Mouse (Mus musculus): Measurements from ENCODE around the gene AA792892.
"Not testable (repeated sequence)": the region's sequence is repeated elsewhere in the genome, so short reads cannot be mapped to it uniquely, and the experiment has no call there.

The AA792892 gene

GRCm38 (mm10) chr5:94339449-94339848, at the start of gene AA792892:
TSS of gene AA792892 (plus strand) at chr5:94339749.
- DNase-seq (ENCODE audit: low spot score in 2 of 2) = not testable (repeated sequence)

GRCm38 (mm10) chr5:94306696-94307095, 32.9 kb upstream of the AA792892 start, which contains the start of gene A430089I19Rik:
TSS of gene A430089I19Rik (minus strand) at chr5:94306796.
- DNase-seq (ENCODE audit: low spot score in 2 of 2) = not testable (repeated sequence)

GRCm38 (mm10) chr5:94314135-94314534, 25.4 kb upstream of the AA792892 start, which contains the start of gene Gm6502:
TSS of gene Gm6502 (plus strand) at chr5:94314435.
- DNase-seq (ENCODE audit: low spot score in 2 of 2) = not testable (repeated sequence)

All from left cerebral cortex, adult 9 months (tissue).